Mouse (Mus musculus) forebrain, embryonic 13.5 days (tissue): ENCODE measurements around the gene Dnajc25. TPM values are rescaled to one million over a fixed set of nuclear protein-coding genes. Genes with fewer than 3 reads are reported as not detected.

Experiments used
- ATAC-seq: fragments of 200-750 bp; cut with Nextera tagmentation; 2 replicates; pipeline ENCODE4 v1.8.0; 2017
- H3K27ac ChIP-seq: fragments of 300-500 bp; sonication (generic); 2 replicates; pipeline ENCODE4 v1.5.1; 2015; ENCODE audit warnings: inconsistent platforms, mild to moderate bottlenecking, moderate library complexity
- H3K27me3 ChIP-seq: fragments of 300-500 bp; sonication (generic); 2 replicates; pipeline ENCODE4 v1.6.1; 2015; ENCODE audit warnings: mild to moderate bottlenecking, inconsistent platforms
- H3K36me3 ChIP-seq: fragments of 300-500 bp; sonication (generic); 2 replicates; pipeline ENCODE4 v1.6.1; 2015; ENCODE audit warnings: mild to moderate bottlenecking, inconsistent platforms; ENCODE audit not compliant: poor library complexity, severe bottlenecking
- H3K4me1 ChIP-seq: fragments of 300-500 bp; sonication (generic); 2 replicates; pipeline ENCODE4 v1.6.1; 2015; ENCODE audit warnings: inconsistent platforms
- H3K4me2 ChIP-seq: fragments of 300-500 bp; sonication (generic); 2 replicates; pipeline ENCODE4 v1.6.1; 2015; ENCODE audit warnings: inconsistent platforms, mild to moderate bottlenecking, moderate library complexity
- H3K4me3 ChIP-seq: fragments of 300-500 bp; sonication (generic); 2 replicates; pipeline ENCODE4 v1.5.1; 2015; ENCODE audit warnings: mild to moderate bottlenecking, inconsistent platforms
- H3K9ac ChIP-seq: fragments of 300-500 bp; sonication (generic); 2 replicates; pipeline ENCODE4 v1.6.1; 2015; ENCODE audit warnings: mild to moderate bottlenecking, inconsistent platforms
- H3K9me3 ChIP-seq: fragments of 300-500 bp; sonication (generic); replicated peaks from 2 replicates; pipeline ENCODE4 v1.6.1; 2016; ENCODE audit warnings: inconsistent platforms
- WGBS: fragments of 180-500 bp; shearing (Covaris S2); methylation state at CpG from one replicate; pipeline ENCODE4 v1.1.7; 2015; 5-methylcytosine and 5-hydroxymethylcytosine counted together
- polyA plus RNA-seq: library from polyadenylated mRNA; unstranded; fragments of >200 nt; fragmentation: Nextera tagmentation; extraction: Ambion mirVana; gene quantifications from 2 replicates; pipeline ENCODE4 v1.2.1, GENCODE M21; 2015

The Dnajc25 gene
- polyA plus RNA-seq, 1 experiment from 2014 or later = 5.9 TPM

DNA sequence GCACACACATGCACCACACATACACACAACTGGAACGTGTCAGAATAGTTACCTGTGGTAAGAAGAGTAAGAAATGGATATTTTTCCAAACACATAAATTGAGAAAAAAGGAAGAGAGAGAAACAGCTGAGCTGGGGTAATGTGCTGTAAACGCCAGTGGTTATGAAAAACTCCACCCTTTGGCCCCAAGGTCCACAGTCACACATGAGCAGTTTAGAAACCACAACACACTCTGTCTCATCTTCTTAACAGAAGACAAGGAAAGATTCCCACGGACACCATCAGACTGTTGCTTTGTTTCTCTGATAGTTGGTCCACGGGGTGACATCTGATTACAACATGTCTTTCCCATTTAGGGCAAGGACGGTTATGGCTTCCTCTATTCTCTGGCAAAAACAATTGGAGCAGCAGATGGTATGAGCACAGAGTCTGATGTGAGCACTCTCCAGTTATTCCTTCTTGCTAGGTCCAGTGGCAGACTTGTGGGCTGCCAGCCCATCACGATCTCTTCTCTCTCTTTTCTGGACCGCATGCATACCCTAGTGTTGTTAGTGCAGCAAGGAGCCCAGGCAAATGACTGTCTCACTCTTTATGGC lies 5.5 kb upstream of the Dnajc25 start:
- H3K27ac ChIP-seq = no peak overlapping the region
- H3K4me3 ChIP-seq = no peak overlapping the region
- no peak overlapping the region for H3K9ac ChIP-seq
- no peak for ATAC-seq
- H3K27me3 ChIP-seq = no peaks in the 10 kb centered on the region
- WGBS = 84% methylated on average over 7 of the region's 7 CpGs
- H3K4me1 ChIP-seq = no peaks in the 10 kb centered on the region
- H3K9me3 ChIP-seq = no peaks in the 10 kb centered on the region
- H3K36me3 ChIP-seq = no peaks in the 10 kb centered on the region
- no peak overlapping the region for H3K4me2 ChIP-seq

DNA sequence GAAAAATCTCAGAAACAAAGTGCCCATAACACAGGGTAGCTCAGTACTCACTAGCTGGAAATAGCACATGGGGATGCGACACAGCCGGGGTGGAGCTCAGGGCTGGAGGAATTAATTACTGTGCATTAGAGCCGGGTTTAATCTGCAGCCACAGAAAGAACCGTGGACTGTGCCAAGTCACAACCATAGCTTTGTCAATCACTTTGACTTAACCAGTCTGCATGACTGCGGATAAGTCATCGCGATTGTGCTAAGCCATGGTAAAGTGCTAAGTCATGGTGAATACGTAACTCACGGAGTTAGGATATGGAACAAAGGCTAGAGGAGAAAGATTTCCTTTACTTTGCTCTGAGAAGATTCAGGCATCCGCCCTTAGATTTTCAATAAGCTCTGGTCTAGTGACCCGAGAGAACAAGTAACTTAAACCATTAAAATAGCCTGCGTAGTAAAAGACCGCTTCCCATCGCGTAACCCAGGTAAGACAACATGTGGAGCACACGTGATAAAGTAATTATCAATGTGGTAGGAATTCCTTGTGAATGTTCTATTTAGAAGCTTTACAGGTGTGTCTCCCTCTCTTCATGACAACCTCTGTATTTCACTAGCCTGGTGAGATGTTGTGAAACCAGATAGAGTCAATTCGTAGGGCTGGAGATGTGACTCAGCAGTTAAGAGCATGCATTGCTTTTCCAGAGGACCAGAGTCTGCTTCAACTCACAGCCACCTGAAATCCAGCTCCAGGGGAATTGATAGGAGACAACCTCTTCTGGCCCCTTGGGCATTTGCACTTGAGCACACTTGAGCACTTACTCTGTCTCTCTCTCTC lies 4.0 kb upstream of the Dnajc25 start:
- Histone ChIP-seq H3K4me3 (no peak overlapping the region), H3K27ac (no peak overlapping the region), H3K4me2 (no peak overlapping the region), H3K36me3 (no peaks in the 10 kb centered on the region), H3K9me3 (no peaks in the 10 kb centered on the region), H3K27me3 (no peaks in the 10 kb centered on the region), H3K9ac (no peak overlapping the region), H3K4me1 (no peaks in the 10 kb centered on the region)
- ATAC-seq = peak; percentile 40; the same call in 1 of the 2 replicates
- WGBS = 69% methylated on average over 17 of the region's 17 CpGs

DNA sequence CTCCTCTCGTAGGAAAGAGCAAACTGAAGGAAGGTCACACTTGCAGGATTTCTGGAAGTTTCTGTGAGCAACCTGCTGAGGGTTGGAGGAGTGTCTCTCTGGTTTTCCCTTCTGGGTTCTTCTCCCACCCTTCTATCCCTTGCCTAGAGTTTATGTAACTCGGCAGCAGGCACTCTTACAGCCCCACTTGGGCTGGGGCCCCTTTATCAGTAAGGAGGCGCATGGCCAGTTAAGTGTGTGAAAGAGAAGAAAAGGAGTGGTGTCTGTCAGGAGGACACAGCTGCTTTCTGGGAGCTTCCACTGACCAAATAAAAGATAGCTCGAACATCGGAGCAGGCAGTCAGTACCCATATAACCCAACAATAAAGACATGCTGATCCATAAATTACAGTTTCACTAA lies 2.7 kb upstream of the Dnajc25 start:
- ATAC-seq = no peak

GRCm38 (mm10) chr4:58995251-58995693 lies 410 bp downstream of the Dnajc25 start:
- Histone ChIP-seq H3K27ac (no peak overlapping the region), H3K9ac (no peak overlapping the region), H3K4me3 (no peak overlapping the region), H3K4me2 (no peak overlapping the region), H3K9me3 (no peaks in the 10 kb centered on the region), H3K36me3 (no peaks in the 10 kb centered on the region), H3K4me1 (no peaks in the 10 kb centered on the region), H3K27me3 (no peaks in the 10 kb centered on the region)
- ATAC-seq = no peak
- WGBS = 73% methylated on average over 8 of the region's 8 CpGs

More for the DNA sequence above, 2.7 kb upstream of the Dnajc25 start:
- no peak overlapping the region for H3K4me3 ChIP-seq
- H3K9ac ChIP-seq = no peak overlapping the region
- no peak overlapping the region for H3K27ac ChIP-seq
- H3K4me1 ChIP-seq = no peaks in the 10 kb centered on the region
- no peaks in the 10 kb centered on the region for H3K9me3 ChIP-seq
- H3K4me2 ChIP-seq = no peak overlapping the region
- no peaks in the 10 kb centered on the region for H3K27me3 ChIP-seq
- 82% methylated on average over 5 of the region's 5 CpGs for WGBS
- H3K36me3 ChIP-seq = no peaks in the 10 kb centered on the region

DNA sequence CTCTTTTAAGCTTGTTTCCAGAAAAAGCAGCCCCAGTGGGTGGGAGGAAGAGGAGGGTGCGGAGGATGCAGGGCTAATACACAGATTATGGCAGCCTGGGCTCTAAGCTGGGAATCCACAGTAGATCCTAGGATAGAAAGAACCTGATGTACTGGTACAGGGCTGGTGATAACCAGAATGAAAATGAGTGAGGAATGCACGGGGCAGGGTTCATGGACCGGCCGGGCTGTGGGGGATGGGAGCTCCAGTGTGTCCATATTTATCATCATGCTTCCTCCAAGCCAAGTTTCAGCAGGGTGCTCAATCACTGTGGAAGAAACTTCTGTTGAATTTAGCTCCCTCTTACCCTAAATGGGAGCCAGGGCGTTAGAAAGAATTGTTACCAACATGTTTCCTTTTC lies 2.2 kb downstream of the Dnajc25 start:
- ATAC-seq = no peak
- Histone ChIP-seq H3K27ac (no peak overlapping the region), H3K27me3 (no peaks in the 10 kb centered on the region), H3K4me2 (no peak overlapping the region), H3K4me1 (no peaks in the 10 kb centered on the region), H3K4me3 (no peak overlapping the region), H3K36me3 (no peaks in the 10 kb centered on the region), H3K9ac (no peak overlapping the region), H3K9me3 (no peaks in the 10 kb centered on the region)
- 87% methylated on average over 5 of the region's 5 CpGs for WGBS

- H3K4me1 ChIP-seq = peaks cover 7% of the 10 kb centered on the region
- H3K27ac ChIP-seq = no peak overlapping the region
- no peak for ATAC-seq
- no peaks in the 10 kb centered on the region for H3K36me3 ChIP-seq
- H3K9me3 ChIP-seq = no peaks in the 10 kb centered on the region
- no peak overlapping the region for H3K4me2 ChIP-seq
- H3K4me3 ChIP-seq = no peak overlapping the region
- 90% methylated on average over 1 of the region's 1 CpGs for WGBS
- H3K27me3 ChIP-seq = no peaks in the 10 kb centered on the region
- H3K9ac ChIP-seq = no peak overlapping the region
Observed at GRCm38 (mm10) chr4:58998688-58999087, 3.8 kb downstream of the Dnajc25 start.

DNA sequence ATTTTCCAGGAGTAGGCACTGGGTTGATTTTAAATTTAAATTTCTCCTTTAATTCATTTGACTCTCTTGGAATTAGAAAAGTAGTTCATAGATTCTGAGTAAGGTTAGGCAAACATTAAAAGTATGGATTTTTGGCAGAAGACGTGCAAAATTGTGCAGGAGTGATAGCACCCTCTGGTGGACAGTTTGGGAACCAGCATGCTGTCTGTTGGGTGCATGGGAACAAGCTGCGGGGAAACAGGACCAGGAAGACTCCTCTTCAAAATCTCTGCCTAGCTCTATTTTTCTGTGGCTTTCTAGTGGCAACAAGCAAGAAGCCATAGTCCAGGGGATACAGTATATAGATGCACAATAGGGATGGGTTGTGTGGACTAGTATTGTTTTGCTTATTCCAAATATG lies 4.8 kb downstream of the Dnajc25 start:
- ATAC-seq = no peak
- Histone ChIP-seq H3K36me3 (no peaks in the 10 kb centered on the region), H3K4me1 (peaks cover 17% of the 10 kb centered on the region), H3K27ac (no peak overlapping the region), H3K4me2 (no peak overlapping the region), H3K4me3 (no peak overlapping the region), H3K9me3 (no peaks in the 10 kb centered on the region), H3K9ac (no peak overlapping the region), H3K27me3 (no peaks in the 10 kb centered on the region)
- WGBS = 13% methylated on average over 2 of the region's 2 CpGs

DNA sequence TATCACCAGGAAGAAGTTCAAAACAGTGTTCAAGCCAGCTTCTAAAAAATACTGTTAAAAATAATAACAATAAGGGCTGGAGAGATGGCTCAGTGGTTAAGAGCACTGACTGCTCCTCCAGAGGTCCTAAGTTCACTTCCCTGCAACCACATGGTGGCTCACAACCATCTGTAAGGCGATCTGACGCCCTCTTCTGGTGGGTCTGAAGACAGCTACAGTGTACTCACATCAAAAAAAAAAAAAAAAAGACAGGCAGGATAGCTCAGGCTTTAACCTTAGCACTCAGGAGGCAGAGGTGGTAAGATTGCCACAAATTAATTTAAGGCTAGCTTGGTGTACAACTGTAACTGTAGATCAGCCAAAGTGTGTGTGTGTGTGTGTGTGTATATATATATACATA lies 5.8 kb downstream of the Dnajc25 start:
- Histone ChIP-seq H3K36me3 (no peaks in the 10 kb centered on the region), H3K4me1 (peaks cover 24% of the 10 kb centered on the region), H3K27me3 (no peaks in the 10 kb centered on the region), H3K9ac (no peak overlapping the region), H3K27ac (no peak overlapping the region), H3K9me3 (no peaks in the 10 kb centered on the region), H3K4me2 (no peak overlapping the region), H3K4me3 (no peak overlapping the region)
- WGBS = 7% methylated on average over 2 of the region's 2 CpGs
- no peak for ATAC-seq

GRCm38 (mm10) chr4:59002948-59003805 lies 8.3 kb downstream of the Dnajc25 start, which contains the start of gene Gm20503:
TSS of gene Gm20503 (plus strand) at chr4:59003210.
- WGBS = 0% methylated on average over 81 of the region's 89 CpGs
- H3K27me3 ChIP-seq = no peaks in the 10 kb centered on the region
- H3K4me3 ChIP-seq = peak within 1 kb of the TSS; percentile 88
- ATAC-seq = peak; percentile 100
- H3K4me2 ChIP-seq = peak within 1 kb of the TSS; percentile 87
- no peaks in the 10 kb centered on the region for H3K36me3 ChIP-seq
- H3K9ac ChIP-seq = peak within 1 kb of the TSS; percentile 96
- H3K27ac ChIP-seq = peak within 1 kb of the TSS; percentile 91
- H3K4me1 ChIP-seq = peaks cover 24% of the 10 kb centered on the region
- no peaks in the 10 kb centered on the region for H3K9me3 ChIP-seq

DNA sequence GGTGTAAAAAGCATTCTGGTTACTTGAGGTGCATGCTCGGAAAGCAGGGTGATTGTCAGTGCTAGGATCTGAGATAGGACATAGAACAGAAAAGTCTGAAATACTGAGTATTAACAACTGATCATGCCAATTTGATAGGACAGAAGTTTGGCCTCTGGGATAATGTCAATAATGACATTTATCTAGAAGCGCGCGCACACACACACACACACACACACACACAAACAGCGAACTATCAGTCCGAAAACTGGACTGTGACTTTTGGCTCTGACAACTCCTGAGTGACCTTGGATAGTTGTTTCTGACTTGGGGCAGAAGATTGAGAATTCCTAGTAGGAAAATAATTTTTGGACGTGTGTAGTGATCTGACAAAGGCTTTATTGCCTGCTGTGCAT lies 8.9 kb downstream of the Dnajc25 start:
- H3K27me3 ChIP-seq = no peaks in the 10 kb centered on the region
- peak overlapping the region; percentile 87 for H3K4me2 ChIP-seq
- H3K27ac ChIP-seq = no peak overlapping the region
- peaks cover 24% of the 10 kb centered on the region for H3K4me1 ChIP-seq
- peak overlapping the region; percentile 88 for H3K4me3 ChIP-seq
- 34% methylated on average over 7 of the region's 7 CpGs for WGBS
- no peaks in the 10 kb centered on the region for H3K36me3 ChIP-seq
- peak overlapping the region; percentile 96 for H3K9ac ChIP-seq
- ATAC-seq = no peak
- no peaks in the 10 kb centered on the region for H3K9me3 ChIP-seq

GRCm38 (mm10) chr4:59006211-59006610 lies 11.3 kb downstream of the Dnajc25 start:
- no peak for ATAC-seq
- WGBS = 77% methylated on average over 8 of the region's 8 CpGs

DNA sequence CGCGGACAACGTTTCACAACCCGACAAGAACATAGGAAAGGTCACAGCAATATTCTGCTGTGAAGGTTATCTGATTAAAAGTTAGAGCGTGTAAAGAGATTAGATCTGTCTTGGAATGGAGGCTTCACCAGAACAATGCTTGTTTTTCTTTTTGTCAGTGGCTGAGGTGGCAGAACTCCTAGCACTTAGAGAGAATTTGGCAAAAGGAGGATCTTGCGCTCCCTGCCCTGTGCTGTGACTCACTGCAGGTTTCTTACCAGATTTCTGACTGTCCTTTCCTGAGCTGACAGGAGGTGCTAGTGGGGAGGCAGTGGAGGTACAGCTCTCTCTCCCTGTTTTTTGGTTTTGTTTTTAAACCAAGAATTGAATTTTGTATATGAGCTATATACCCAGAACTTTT lies 12.2 kb downstream of the Dnajc25 start:
- H3K36me3 ChIP-seq = no peaks in the 10 kb centered on the region
- no peak for ATAC-seq
- H3K27ac ChIP-seq = no peak overlapping the region
- no peaks in the 10 kb centered on the region for H3K9me3 ChIP-seq
- no peak overlapping the region for H3K9ac ChIP-seq
- H3K27me3 ChIP-seq = no peaks in the 10 kb centered on the region
- H3K4me2 ChIP-seq = no peak overlapping the region
- H3K4me1 ChIP-seq = peaks cover 24% of the 10 kb centered on the region
- 88% methylated on average over 6 of the region's 6 CpGs for WGBS
- H3K4me3 ChIP-seq = no peak overlapping the region

More at GRCm38 (mm10) chr4:59006211-59006610, 11.3 kb downstream of the Dnajc25 start:
- Histone ChIP-seq H3K9me3 (no peaks in the 10 kb centered on the region), H3K4me2 (no peak overlapping the region), H3K27me3 (no peaks in the 10 kb centered on the region), H3K4me1 (peaks cover 24% of the 10 kb centered on the region), H3K9ac (no peak overlapping the region), H3K27ac (no peak overlapping the region), H3K4me3 (no peak overlapping the region), H3K36me3 (no peaks in the 10 kb centered on the region)
